Mouse (Mus musculus): ENCODE results near the gene Satb1.

The Satb1 gene

GRCm38 (mm10) chr17:51814301-51814700, 18.8 kb downstream of the Satb1 start:
- DNase-seq, result no peak

GRCm38 (mm10) chr17:51813784-51814120, 19.3 kb downstream of the Satb1 start:
- DNase-seq, result no peak

GRCm38 (mm10) chr17:51812942-51813783, 19.9 kb downstream of the Satb1 start:
- DNase-seq, result peak; percentile 69

GRCm38 (mm10) chr17:51812261-51812941, 20.7 kb downstream of the Satb1 start:
- DNase-seq, result peak; percentile 44

GRCm38 (mm10) chr17:51811911-51812260, 21.2 kb downstream of the Satb1 start:
- DNase-seq, result no peak

- DNase-seq, result no peak
Measured at GRCm38 (mm10) chr17:51811086-51811868, 21.8 kb downstream of the Satb1 start.

GRCm38 (mm10) chr17:51807429-51807828, 25.7 kb downstream of the Satb1 start:
- DNase-seq, result no peak

- no peak for DNase-seq
Measured at GRCm38 (mm10) chr17:51806124-51806960, 26.7 kb downstream of the Satb1 start.

GRCm38 (mm10) chr17:51800208-51800607, 32.9 kb downstream of the Satb1 start:
- no peak for DNase-seq

GRCm38 (mm10) chr17:51796459-51796858, 36.6 kb downstream of the Satb1 start:
- no peak for DNase-seq

GRCm38 (mm10) chr17:51791226-51791625, 41.9 kb downstream of the Satb1 start:
- DNase-seq, result no peak

GRCm38 (mm10) chr17:51790387-51791060, 42.6 kb downstream of the Satb1 start:
- DNase-seq, result no peak

- no peak for DNase-seq
Measured at GRCm38 (mm10) chr17:51789777-51790176, 43.3 kb downstream of the Satb1 start.

- DNase-seq, result no peak
Measured at GRCm38 (mm10) chr17:51789098-51789497, 44.0 kb downstream of the Satb1 start.

- DNase-seq, result no peak
Measured at GRCm38 (mm10) chr17:51787955-51788354, 45.1 kb downstream of the Satb1 start.

GRCm38 (mm10) chr17:51786050-51786449, 47.0 kb downstream of the Satb1 start:
- no peak for DNase-seq

GRCm38 (mm10) chr17:51784935-51785334, 48.2 kb downstream of the Satb1 start:
- no peak for DNase-seq

- DNase-seq, result no peak
Measured at GRCm38 (mm10) chr17:51783591-51784279, 49.4 kb downstream of the Satb1 start.

GRCm38 (mm10) chr17:51780036-51780435, 53.1 kb downstream of the Satb1 start:
- DNase-seq, result no peak

GRCm38 (mm10) chr17:51778961-51779360, 54.1 kb downstream of the Satb1 start:
- no peak for DNase-seq

GRCm38 (mm10) chr17:51777813-51778212, 55.3 kb downstream of the Satb1 start:
- peak; percentile 41 for DNase-seq
